Mouse (Mus musculus): ENCODE data around the gene Insyn1. TPM values are rescaled to one million over a fixed set of nuclear protein-coding genes. Genes with fewer than 3 reads are reported as not detected.

The Insyn1 gene
- total RNA-seq, 2 experiments from 2014 or later = 218 to 232 TPM

- intact Hi-C loops (cut with DNase I) = no loop called here
- no peak for DNase-seq (ENCODE audit: low spot score in 2 of 2)
These were observed 17.9 kb upstream of the Insyn1 start for GRCm38 (mm10) chr9:58470466-58470865.

DNA sequence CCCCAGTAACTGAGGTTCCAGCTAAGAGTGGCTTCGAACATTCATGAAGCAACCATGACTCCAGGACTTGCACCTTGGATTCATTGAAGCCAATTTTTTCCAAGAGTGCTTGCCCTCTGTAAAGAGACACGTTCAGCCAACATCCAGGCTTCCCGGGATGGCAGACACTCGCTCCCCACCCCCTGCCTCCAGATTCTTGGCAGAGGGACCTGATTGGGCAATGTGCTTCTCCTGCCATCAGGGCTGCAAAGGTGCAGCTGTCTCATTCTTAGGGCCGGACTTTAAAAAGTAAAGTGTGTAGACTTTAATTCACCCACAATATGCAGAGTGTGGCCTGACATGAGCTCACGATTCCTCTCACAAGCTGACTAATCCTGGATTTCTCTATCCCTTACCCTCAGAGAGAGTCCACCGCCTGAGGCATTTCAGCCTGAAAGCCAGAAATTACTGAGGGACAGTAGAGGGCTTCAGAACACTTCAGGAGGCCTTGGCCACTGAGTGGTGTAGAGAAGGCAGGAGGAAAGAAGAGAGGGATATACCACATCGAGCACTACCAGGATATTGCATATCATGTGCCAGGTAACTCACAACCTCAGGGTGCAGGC, 15.1 kb upstream of the Insyn1 start:
- intact Hi-C loops (cut with DNase I) = no loop called here

GRCm38 (mm10) chr9:58487076-58487475, 1.3 kb upstream of the Insyn1 start:
- intact Hi-C loops (cut with DNase I) = no loop called here
- DNase-seq (ENCODE audit: low spot score in 2 of 2) = no peak

More for the DNA sequence above, 15.1 kb upstream of the Insyn1 start:
- DNase-seq (ENCODE audit: low spot score in 2 of 2) = no peak

DNA sequence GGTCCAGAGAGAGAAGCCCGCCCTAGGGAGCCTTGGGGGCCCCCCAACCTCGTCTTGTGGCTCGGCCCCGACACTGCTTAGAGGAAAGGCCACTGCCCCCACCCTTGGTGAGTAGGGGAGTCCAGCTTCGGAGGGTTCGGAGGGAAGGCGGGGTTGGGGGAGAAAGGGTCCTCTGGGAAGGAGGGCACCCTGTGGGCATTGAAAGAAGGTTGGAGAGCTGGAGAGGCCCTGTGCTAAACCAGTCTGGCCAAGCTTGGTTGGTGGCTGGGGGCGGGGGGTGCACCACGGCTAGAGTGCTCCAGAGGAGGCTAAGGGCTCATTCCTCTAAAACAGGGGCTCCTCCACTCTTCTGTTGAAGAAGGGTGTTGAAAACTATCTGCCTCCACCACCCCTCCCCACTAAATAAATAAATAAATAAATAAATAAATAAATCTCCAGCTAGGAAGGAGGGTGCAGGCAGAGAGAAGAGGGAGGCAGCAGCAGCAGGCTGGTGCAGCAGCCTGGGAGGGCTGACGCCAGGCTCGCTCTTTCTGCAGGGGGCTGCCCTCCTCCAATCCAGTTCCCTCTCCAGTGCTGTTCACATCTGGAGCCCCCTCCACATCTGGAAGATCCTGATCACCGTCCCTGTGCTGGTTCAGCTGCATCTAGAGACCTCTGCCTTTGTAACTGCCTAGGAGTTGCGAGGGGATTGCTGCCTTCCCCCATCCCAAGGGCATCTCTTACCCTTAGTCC, 896 bp downstream of the Insyn1 start:
- intact Hi-C loops (cut with DNase I) = loop anchor here (2.0 kb wide), 2 partner anchors 46 to 158 kb away; no protein-coding TSS in a partner anchor
- DNase-seq (ENCODE audit: low spot score in 2 of 2) = no peak

- no peak for DNase-seq (ENCODE audit: low spot score in 2 of 2)
These were observed 1.4 kb downstream of the Insyn1 start for GRCm38 (mm10) chr9:58489865-58490165.

DNA sequence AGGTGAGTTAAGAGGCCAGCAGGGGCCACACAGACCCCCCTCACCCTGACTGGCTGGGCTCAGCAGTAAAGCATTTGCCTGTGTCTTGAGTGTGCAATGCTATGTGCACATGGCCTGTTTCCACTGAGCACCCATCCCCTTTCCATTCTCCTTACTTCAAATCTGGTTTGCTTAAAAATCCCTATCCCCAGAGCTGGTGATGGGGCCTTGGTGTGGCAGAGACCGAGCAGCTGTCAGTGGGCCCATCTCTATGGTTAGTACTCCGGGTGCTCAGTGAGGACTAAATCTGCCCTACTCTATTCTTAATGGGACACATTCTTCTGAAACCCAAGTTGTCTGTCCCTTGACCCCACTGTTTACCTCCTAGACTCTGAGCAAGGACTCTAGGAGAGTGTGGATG, 2.0 kb downstream of the Insyn1 start:
- intact Hi-C loops (cut with DNase I) = loop anchor here (5.0 kb wide), 1 partner anchor 118 kb away; the partner anchor contains the start of gene Tbc1d21
- no peak for DNase-seq (ENCODE audit: low spot score in 2 of 2)

More at GRCm38 (mm10) chr9:58489865-58490165, 1.4 kb downstream of the Insyn1 start:
- intact Hi-C loops (cut with DNase I) = loop anchor here (2.0 to 5.0 kb wide), 3 partner anchors 47 to 159 kb away; partner anchors contain the start of gene Tbc1d21

DNA sequence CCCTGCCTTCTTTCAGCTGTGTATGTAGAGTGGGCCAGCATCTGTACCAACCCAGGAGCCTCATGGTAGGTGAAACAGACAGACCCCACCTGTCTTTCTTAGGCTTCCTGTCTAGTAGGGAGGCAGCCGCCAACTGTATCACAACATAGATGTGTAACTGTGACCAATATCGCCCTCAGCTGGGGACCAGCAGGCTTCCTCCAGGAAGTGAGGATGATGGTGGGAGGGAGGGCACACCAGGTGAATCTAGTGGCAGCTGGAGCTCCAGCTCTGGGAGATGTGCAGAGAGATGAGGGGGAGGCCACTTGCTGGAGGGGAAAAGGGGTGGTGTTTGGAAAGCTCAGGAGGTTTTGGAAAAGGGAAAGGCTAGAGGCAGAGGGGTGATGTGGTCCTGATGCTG, 6.6 kb downstream of the Insyn1 start:
- no peak for DNase-seq (ENCODE audit: low spot score in 2 of 2)
- intact Hi-C loops (cut with DNase I) = no loop called here

GRCm38 (mm10) chr9:58496470-58497182, 8.2 kb downstream of the Insyn1 start:
- intact Hi-C loops (cut with DNase I) = no loop called here
- no peak for DNase-seq (ENCODE audit: low spot score in 2 of 2)

- intact Hi-C loops (cut with DNase I) = no loop called here
- no peak for DNase-seq (ENCODE audit: low spot score in 2 of 2)
These were observed 9.5 kb downstream of the Insyn1 start for GRCm38 (mm10) chr9:58497942-58498341.

DNA sequence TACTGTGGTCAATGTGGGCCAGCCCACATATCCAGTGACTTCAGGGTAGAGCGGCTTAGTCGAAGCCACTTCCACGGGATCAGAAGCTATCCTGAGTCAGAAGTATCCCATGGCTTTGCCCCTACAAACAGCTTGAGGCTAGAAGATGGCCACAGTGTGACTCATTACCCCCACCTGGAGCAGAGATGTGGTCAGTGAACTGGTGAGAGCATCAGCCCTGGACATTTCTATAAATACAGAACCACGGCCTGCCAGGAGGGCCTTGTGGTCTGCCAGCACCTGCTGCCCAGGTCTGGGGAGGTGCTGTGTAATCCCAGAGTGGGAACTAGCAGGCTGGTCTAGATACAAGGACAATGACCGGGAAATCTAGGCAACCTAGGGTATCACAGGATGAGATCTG, 12.5 kb downstream of the Insyn1 start:
- no peak for DNase-seq (ENCODE audit: low spot score in 2 of 2)
- intact Hi-C loops (cut with DNase I) = no loop called here

GRCm38 (mm10) chr9:58507216-58508005, 19.0 kb downstream of the Insyn1 start:
- intact Hi-C loops (cut with DNase I) = no loop called here
- DNase-seq (ENCODE audit: low spot score in 2 of 2) = no peak

DNA sequence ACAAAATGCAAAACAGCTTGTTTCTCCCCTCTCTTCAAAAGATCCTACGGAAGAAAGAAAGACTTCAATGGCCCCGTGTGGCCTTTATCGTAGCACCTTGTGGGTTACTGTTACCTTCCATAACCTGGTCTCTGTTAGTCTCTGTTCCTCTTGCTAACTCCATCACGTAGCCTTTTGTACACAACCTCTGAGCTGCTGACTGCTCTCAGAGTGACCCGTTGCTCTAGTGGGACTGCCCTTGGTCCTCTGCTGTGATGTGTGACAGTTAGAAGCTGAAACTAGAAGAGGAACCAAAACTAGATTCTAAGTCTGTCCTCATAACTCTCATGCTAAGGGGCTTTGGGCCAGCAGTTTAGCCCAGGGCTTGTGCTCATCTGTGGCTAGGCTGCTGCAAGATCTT, 22.0 kb downstream of the Insyn1 start:
- DNase-seq (ENCODE audit: low spot score in 2 of 2) = no peak
- intact Hi-C loops (cut with DNase I) = no loop called here

DNA sequence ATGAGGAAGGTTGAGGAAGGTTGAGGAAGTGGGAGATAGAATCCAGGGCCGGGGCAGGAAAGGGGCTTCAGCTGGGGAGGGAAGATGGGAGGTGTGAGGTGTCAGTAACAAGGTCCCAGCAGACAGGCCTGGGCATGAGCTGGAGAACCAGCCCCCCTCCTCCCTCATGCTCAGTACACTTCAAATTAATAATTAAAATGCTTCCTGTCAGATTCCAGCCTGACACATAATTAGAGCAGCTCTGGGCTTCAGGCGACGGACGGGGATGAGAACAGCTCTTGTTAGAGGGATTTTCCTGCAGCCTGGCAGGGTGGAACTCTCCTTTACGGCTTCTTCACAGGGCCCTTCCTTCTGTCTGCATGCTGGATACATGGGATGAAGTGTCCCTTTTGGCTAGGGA, 25.3 kb downstream of the Insyn1 start:
- intact Hi-C loops (cut with DNase I) = no loop called here
- no peak for DNase-seq (ENCODE audit: low spot score in 2 of 2)

GRCm38 (mm10) chr9:58516480-58516879, 28.1 kb downstream of the Insyn1 start:
- DNase-seq (ENCODE audit: low spot score in 2 of 2) = no peak
- intact Hi-C loops (cut with DNase I) = no loop called here

DNA sequence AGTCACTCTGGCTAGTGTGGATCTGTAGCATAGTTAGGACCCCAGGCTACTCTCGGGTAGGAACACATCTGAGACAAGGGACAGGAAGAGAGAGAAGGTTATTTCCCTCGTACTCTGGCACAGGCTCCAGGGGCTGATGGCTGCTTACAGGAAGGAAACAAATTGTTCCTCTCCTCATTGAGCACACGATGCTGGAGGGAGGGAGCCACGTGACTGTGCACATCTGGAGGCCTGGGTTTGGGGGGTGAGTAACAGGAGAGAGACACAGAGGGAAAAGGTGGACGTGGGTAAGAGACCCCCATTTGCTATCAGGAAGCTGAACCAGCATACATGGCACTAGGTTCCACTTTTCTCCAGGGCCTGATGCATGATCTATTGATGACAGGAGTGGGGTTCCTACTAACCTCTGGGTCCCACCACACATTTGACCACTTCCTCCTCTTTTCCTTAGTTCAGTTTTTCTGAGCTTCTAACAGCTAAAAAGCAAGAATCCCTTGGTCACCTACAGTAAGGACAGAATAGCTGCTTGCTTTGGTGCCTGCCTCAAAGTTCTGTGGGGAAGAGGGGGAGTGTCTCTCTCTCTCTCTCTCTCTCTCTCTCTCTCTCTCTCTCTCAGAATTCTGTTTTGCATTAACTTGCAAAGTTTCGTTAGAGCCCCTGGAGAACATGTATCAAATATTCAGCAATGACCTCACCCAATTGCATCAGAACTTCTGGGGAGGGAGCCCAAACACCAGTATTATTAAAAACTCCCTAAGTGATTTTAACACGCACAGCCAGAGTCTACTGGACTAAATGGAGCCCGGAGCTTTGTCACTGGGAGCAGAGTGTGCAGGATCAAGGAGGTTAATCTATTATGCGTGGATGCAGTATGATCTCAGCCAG, 29.7 kb downstream of the Insyn1 start:
- intact Hi-C loops (cut with DNase I) = no loop called here
- DNase-seq (ENCODE audit: low spot score in 2 of 2) = no peak

DNA sequence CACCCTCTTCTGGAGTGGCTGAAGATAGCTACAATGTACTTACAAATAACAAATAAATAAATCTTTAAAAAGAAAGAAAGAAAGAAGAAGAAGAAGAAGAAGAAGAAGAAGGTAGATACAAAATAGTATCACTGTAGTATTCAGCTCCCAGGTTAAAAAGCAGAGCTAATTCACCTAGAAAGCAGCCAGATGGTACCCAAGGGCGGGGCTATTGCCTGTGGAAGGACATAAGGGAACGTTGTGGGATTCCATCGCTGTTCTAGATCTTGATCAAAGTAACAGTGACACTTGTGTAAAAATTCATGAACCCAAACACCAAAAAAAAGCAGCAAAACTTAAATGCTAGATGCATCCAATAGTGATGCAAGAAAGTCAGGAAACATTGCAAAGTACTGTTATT, 31.6 kb downstream of the Insyn1 start:
- intact Hi-C loops (cut with DNase I) = no loop called here
- no peak for DNase-seq (ENCODE audit: low spot score in 2 of 2)

- intact Hi-C loops (cut with DNase I) = no loop called here
These were observed 32.6 kb downstream of the Insyn1 start for GRCm38 (mm10) chr9:58520816-58521581.

DNA sequence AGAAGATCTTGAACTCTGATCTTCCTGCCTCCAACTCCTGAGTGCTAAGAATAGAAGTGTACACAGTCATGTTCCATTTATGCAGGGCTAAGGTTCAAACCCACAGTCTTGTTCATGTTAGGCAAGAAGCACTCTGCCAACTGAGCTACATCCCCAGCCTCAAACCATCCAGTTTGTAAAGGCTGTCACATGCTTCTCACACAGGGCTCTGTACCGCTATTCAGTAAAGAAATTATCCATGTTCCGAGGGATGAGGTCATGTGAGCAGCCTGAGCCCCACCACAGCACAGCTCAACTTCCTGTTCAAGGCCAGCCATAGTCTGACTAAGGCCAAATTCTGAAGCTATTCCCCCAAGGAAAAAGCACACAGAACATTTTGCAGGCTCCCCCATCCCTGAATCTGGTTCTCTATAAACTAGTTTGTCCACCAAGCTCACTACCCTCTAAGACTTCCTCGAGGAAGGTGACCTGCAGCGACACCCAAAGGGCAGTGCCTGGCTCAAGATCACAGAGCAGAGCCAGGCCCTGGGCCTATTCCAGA, 33.5 kb downstream of the Insyn1 start:
- no peak for DNase-seq (ENCODE audit: low spot score in 2 of 2)
- intact Hi-C loops (cut with DNase I) = no loop called here

More at GRCm38 (mm10) chr9:58520816-58521581, 32.6 kb downstream of the Insyn1 start:
- DNase-seq (ENCODE audit: low spot score in 2 of 2) = no peak

Data from left cerebral cortex, postnatal 36 days (tissue).